Mouse (Mus musculus) liver, postnatal 0 days (tissue): Measurements from ENCODE around the gene Mef2c.

Experiments used
- CTCF ChIP-seq: sonication (generic); IDR thresholded peaks from 2 replicates; pipeline ENCODE4 v1.5.1; 2016; ENCODE audit warnings: antibody characterized with exemption, low read depth
- EP300 ChIP-seq: IDR thresholded peaks from 2 replicates; pipeline ENCODE4 v1.6.1; 2016; ENCODE audit warnings: antibody characterized with exemption, low read depth, mild to moderate bottlenecking

DNA sequence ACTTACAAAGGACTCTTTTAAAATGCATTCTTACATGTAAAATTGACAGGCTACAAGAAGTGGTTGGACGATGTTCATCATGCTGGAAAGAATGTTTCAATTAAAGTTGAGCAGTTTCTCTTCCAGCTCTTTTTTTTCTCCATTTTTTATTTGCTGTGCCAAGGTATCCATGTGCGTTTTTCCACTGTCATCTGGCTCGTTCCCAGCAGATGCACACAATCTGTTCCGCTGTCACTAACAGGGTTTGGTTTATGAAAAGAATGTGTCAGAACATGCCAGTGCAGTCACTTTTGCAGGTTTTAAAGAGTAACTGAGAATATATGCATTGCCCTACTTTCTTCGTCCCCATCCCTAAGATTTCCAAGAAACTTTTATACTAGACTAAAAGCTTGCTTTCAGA lies 33.3 kb downstream of the Mef2c start:
- TF ChIP-seq EP300 (no peak), CTCF (no peak)
